12 mouse cellular contexts compared by ENCODE assay signal in genomic region chr4:8956312-8957022, GRCm38 (mm10).
A peak's percentile ranks its signal among the peaks of the same experiment; 100 is the strongest.
DNase-seq lines count a peak whose midpoint lies in the region; ATAC-seq and TF ChIP-seq lines count a peak whose summit lies in the region.
"Had no signal": no experiment of that assay in that cellular context is flagged by ENCODE, and none has a peak within 500 bp of the region (broad histone marks: within the 10 kb centered on the region; RNA-seq: fewer than 3 reads in every experiment).

No protein-coding gene starts in this region.

- no peak overlapping the region for H3K4me3 ChIP-seq in embryonic facial prominence, embryonic 14.5 days (ENCODE audit: low read depth, low read length)
- H3K4me3 ChIP-seq in hindbrain, embryonic 14.5 days (replicated peaks; ENCODE audit: low read length) = no peak overlapping the region
- no peak overlapping the region for H3K4me3 ChIP-seq in midbrain, embryonic 16.5 days (ENCODE audit: low read depth, low read length)
- H3K4me3 ChIP-seq in left cerebral cortex, adult 2 months = no peak overlapping the region
- H3K4me3 ChIP-seq: liver, embryonic 13.5 days had no signal

- H3K9me3 ChIP-seq in embryonic facial prominence, embryonic 14.5 days (ENCODE audit: control insufficient read depth, low read length) = no peaks in the 10 kb centered on the region
- no peaks in the 10 kb centered on the region for H3K9me3 ChIP-seq in hindbrain, embryonic 14.5 days (ENCODE audit: control insufficient read depth, low read length)
- H3K9me3 ChIP-seq in midbrain, embryonic 16.5 days (replicated peaks; ENCODE audit: control insufficient read depth, low read length, poor library complexity, severe bottlenecking) = no peaks in the 10 kb centered on the region
- H3K9me3 ChIP-seq: liver, embryonic 13.5 days had no signal

- H3K9ac ChIP-seq in embryonic facial prominence, embryonic 14.5 days (ENCODE audit: low read depth, low read length) = no peak overlapping the region
- peak overlapping the region; percentile 31; the same call in 1 of the 2 replicates for H3K9ac ChIP-seq in hindbrain, embryonic 14.5 days
- no peak overlapping the region for H3K9ac ChIP-seq in midbrain, embryonic 16.5 days (ENCODE audit: low read depth, low read length)
- H3K9ac ChIP-seq: liver, embryonic 13.5 days had no signal

- H3K4me1 ChIP-seq in embryonic facial prominence, embryonic 14.5 days (ENCODE audit: control insufficient read depth, insufficient read depth, low read length) = peaks cover 28% of the 10 kb centered on the region
- H3K4me1 ChIP-seq in hindbrain, embryonic 14.5 days (replicated peaks; ENCODE audit: control insufficient read depth, insufficient read depth, low read length) = peaks cover 27% of the 10 kb centered on the region
- H3K4me1 ChIP-seq in midbrain, embryonic 16.5 days (ENCODE audit: control insufficient read depth, insufficient read depth, low read length) = peaks cover 24% of the 10 kb centered on the region

- H3K27ac ChIP-seq in embryonic facial prominence, embryonic 14.5 days (replicated peaks; ENCODE audit: low read depth, low read length) = no peak overlapping the region
- peak overlapping the region; percentile 17; the same call in 1 of the 2 replicates for H3K27ac ChIP-seq in hindbrain, embryonic 14.5 days
- no peak overlapping the region for H3K27ac ChIP-seq in midbrain, embryonic 16.5 days (ENCODE audit: low read length)
- no peak overlapping the region for H3K27ac ChIP-seq in left cerebral cortex, adult 2 months
- H3K27ac ChIP-seq: kidney, postnatal 0 days; liver, embryonic 13.5 days had no signal

- 44% methylated on average over 9 of the region's 9 CpGs for WGBS in embryonic facial prominence, embryonic 14.5 days
- WGBS in hindbrain, embryonic 14.5 days = 25% methylated on average over 9 of the region's 9 CpGs
- 33% methylated on average over 9 of the region's 9 CpGs for WGBS in midbrain, embryonic 16.5 days

- no peaks in the 10 kb centered on the region for H3K36me3 ChIP-seq in embryonic facial prominence, embryonic 14.5 days (ENCODE audit: control insufficient read depth, insufficient read depth, low read length)
- H3K36me3 ChIP-seq in hindbrain, embryonic 14.5 days (replicated peaks; ENCODE audit: control insufficient read depth, insufficient read depth) = no peaks in the 10 kb centered on the region
- H3K36me3 ChIP-seq in midbrain, embryonic 16.5 days (ENCODE audit: control insufficient read depth, insufficient read depth, low read length) = no peaks in the 10 kb centered on the region
- H3K36me3 ChIP-seq: liver, embryonic 13.5 days had no signal

- TF ChIP-seq CTCF in left cerebral cortex, adult 2 months (IDR thresholded peaks at IDR 0.05) = no peak

- peak; percentile 50 for DNase-seq in R1 (ENCODE audit: low read depth, low spot score)
- DNase-seq in embryonic facial prominence, embryonic 14.5 days (ENCODE audit: low spot score) = peak; percentile 63
- DNase-seq in hindbrain, embryonic 14.5 days (ENCODE audit: low spot score) = no peak
- no peak for DNase-seq in heart, adult 18-20 months
- no peak for DNase-seq in thymus, postnatal 10 days (ENCODE audit: low spot score in 2 of 2)
- no peak for DNase-seq in left cerebral cortex, adult 2 months (ENCODE audit: extremely low spot score in 1 of 2, low spot score in 2 of 2)
- DNase-seq: cerebellum, adult 9-10 months; liver, embryonic 13.5 days; right cerebral cortex, postnatal 25 days had no signal

- intact Hi-C loops in left cerebral cortex, adult 2 months (cut with DNase I) = no loop called here

- no peaks in the 10 kb centered on the region for H3K27me3 ChIP-seq in embryonic facial prominence, embryonic 14.5 days (replicated peaks; ENCODE audit: control insufficient read depth, insufficient read depth, low read length)
- H3K27me3 ChIP-seq in hindbrain, embryonic 14.5 days (ENCODE audit: control insufficient read depth, insufficient read depth, low read length) = no peaks in the 10 kb centered on the region
- H3K27me3 ChIP-seq in midbrain, embryonic 16.5 days (ENCODE audit: control insufficient read depth, insufficient read depth, low read depth, low read length) = no peaks in the 10 kb centered on the region
- H3K27me3 ChIP-seq: liver, embryonic 13.5 days had no signal

- no peak overlapping the region for H3K4me2 ChIP-seq in embryonic facial prominence, embryonic 14.5 days (ENCODE audit: low read depth, low read length)
- no peak overlapping the region for H3K4me2 ChIP-seq in hindbrain, embryonic 14.5 days (replicated peaks)
- no peak overlapping the region for H3K4me2 ChIP-seq in midbrain, embryonic 16.5 days (ENCODE audit: low read length)
- H3K4me2 ChIP-seq: heart, embryonic 11.5 days; liver, embryonic 13.5 days had no signal

- ATAC-seq in embryonic facial prominence, embryonic 14.5 days (ENCODE audit: low read depth) = no peak
- 0 out of 2 replicates have a peak, but pooled peaks have one; percentile 8 for ATAC-seq in hindbrain, embryonic 14.5 days (ENCODE audit: low FRiP score)
- ATAC-seq in midbrain, embryonic 16.5 days = peak; percentile 46; the same call in 1 of the 2 replicates

Comparison
In these comparisons a context has a peak if more than half of its experiments do, and no peak if none do; other contexts are left out.
1. DNase-seq: peak in R1 (single experiment) and embryonic facial prominence, embryonic 14.5 days (single experiment); none in hindbrain, embryonic 14.5 days (single experiment), heart, adult 18-20 months (0 of 2), thymus, postnatal 10 days (0 of 2) and left cerebral cortex, adult 2 months (0 of 2).